Mouse (Mus musculus): ENCODE measurements at regions not wholly inside any gene's neighbourhood (a gene's known extent, or its start where the extent isn't known, plus 50 kb on each side); places are given as distances from the start of the nearest gene placed in this dataset.

DNA sequence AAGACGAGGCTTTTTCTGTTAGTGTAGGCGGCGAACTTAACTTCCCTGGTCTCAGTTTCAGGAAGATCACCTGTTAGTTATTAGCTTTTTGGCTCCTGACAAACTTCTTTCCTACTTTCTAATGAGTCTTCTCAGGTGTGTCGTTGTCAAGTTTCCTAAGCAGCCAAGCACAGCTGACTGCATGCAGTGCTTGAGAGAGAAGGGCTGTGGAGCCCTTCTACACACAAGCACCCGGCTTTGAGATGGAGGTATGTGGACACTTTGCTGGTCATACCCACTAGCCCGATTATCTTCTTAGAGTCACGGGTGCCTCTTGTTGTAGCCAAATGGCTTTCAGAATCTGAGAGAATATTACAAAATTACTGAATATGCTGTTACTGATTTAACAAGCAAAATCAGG lies 76.0 kb downstream of the Btg1 start:
- peak overlapping the region; percentile 83 for H3K27ac ChIP-seq (ENCODE audit: insufficient read depth, low read length)
- no peak for DNase-seq (ENCODE audit: low read depth in 1 of 2, low spot score in 2 of 2)
- 80% methylated on average over 7 of the region's 7 CpGs for WGBS

GRCm38 (mm10) chr10:96693766-96694165 lies 77.0 kb downstream of the Btg1 start:
- peak; percentile 68 for TF ChIP-seq POLR2A (IDR thresholded peaks at IDR 0.05; ENCODE audit: low read depth, low read length)
- no peak for TF ChIP-seq CTCF (IDR thresholded peaks at IDR 0.05; ENCODE audit: extremely low read depth, insufficient read depth, insufficient read length, insufficient replicate concordance)
- peak overlapping the region; percentile 72 for H3K27ac ChIP-seq (ENCODE audit: insufficient read depth, low read length)
- WGBS: 69% methylated on average over 6 of the region's 6 CpGs
- H3K27me3 ChIP-seq (ENCODE audit: control insufficient read depth, insufficient read depth, low read length): no peaks in the 10 kb centered on the region
- no peak overlapping the region for H3K4me3 ChIP-seq (ENCODE audit: extremely low read depth, insufficient read depth, insufficient read length)
- peaks cover 4% of the 10 kb centered on the region; the same call in 1 of the 2 replicates for H3K4me1 ChIP-seq (ENCODE audit: control insufficient read depth, insufficient read depth, insufficient read length)
- H3K36me3 ChIP-seq (ENCODE audit: control insufficient read depth, insufficient read depth, low read length): no peaks in the 10 kb centered on the region
- DNase-seq (ENCODE audit: low read depth in 1 of 2, low spot score in 2 of 2): peak in 1 of 2 experiments; percentile 34

More for the DNA sequence above, 76.0 kb downstream of the Btg1 start:
- Histone ChIP-seq H3K36me3 (ENCODE audit: control insufficient read depth, insufficient read depth, low read length) (no peaks in the 10 kb centered on the region), H3K4me1 (ENCODE audit: control insufficient read depth, insufficient read depth, insufficient read length) (peaks cover 4% of the 10 kb centered on the region; the same call in 1 of the 2 replicates), H3K4me3 (ENCODE audit: extremely low read depth, insufficient read depth, insufficient read length) (no peak overlapping the region), H3K27me3 (ENCODE audit: control insufficient read depth, insufficient read depth, low read length) (no peaks in the 10 kb centered on the region)
- TF ChIP-seq CTCF (IDR thresholded peaks at IDR 0.05; ENCODE audit: extremely low read depth, insufficient read depth, insufficient read length, insufficient replicate concordance) (no peak), POLR2A (IDR thresholded peaks at IDR 0.05; ENCODE audit: low read depth, low read length) (no peak)

DNA sequence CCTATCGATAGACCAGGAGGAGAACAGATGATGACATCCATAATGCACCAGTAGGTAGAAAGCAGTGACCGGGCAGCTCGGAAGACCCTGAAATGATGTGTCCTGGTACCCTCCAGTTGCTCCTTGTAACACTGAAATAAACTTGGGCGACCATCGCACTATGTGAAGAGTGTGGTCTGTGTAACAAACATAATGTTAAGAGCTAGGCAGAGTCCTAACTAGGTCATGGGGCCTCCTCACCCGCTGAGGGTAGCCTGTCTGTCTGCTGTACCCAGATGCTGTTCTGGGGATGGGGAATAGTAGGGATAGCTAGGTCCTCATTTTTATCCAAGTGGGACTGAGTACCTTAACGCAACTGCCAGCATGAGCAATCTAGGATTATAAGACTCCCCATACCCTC lies 79.8 kb downstream of the Btg1 start:
- 95% methylated on average over 7 of the region's 7 CpGs for WGBS
- no peaks in the 10 kb centered on the region for H3K27me3 ChIP-seq (ENCODE audit: control insufficient read depth, insufficient read depth, low read length)
- DNase-seq (ENCODE audit: low read depth in 1 of 2, low spot score in 2 of 2): no peak
- TF ChIP-seq POLR2A (IDR thresholded peaks at IDR 0.05; ENCODE audit: low read depth, low read length): no peak
- no peak for TF ChIP-seq CTCF (IDR thresholded peaks at IDR 0.05; ENCODE audit: extremely low read depth, insufficient read depth, insufficient read length, insufficient replicate concordance)
- H3K4me3 ChIP-seq (ENCODE audit: extremely low read depth, insufficient read depth, insufficient read length): no peak overlapping the region
- peaks cover 4% of the 10 kb centered on the region; the same call in 1 of the 2 replicates for H3K4me1 ChIP-seq (ENCODE audit: control insufficient read depth, insufficient read depth, insufficient read length)
- no peaks in the 10 kb centered on the region for H3K36me3 ChIP-seq (ENCODE audit: control insufficient read depth, insufficient read depth, low read length)
- H3K27ac ChIP-seq (ENCODE audit: insufficient read depth, low read length): no peak overlapping the region

- Histone ChIP-seq H3K27ac (ENCODE audit: insufficient read depth, low read length) (peak overlapping the region; percentile 74), H3K4me3 (ENCODE audit: extremely low read depth, insufficient read depth, insufficient read length) (no peak overlapping the region), H3K36me3 (ENCODE audit: control insufficient read depth, insufficient read depth, low read length) (no peaks in the 10 kb centered on the region), H3K4me1 (ENCODE audit: control insufficient read depth, insufficient read depth, insufficient read length) (peaks cover 4% of the 10 kb centered on the region; the same call in 1 of the 2 replicates), H3K27me3 (ENCODE audit: control insufficient read depth, insufficient read depth, low read length) (no peaks in the 10 kb centered on the region)
- 34% methylated on average over 3 of the region's 3 CpGs for WGBS
- TF ChIP-seq CTCF (IDR thresholded peaks at IDR 0.05; ENCODE audit: extremely low read depth, insufficient read depth, insufficient read length, insufficient replicate concordance): no peak
- TF ChIP-seq POLR2A (IDR thresholded peaks at IDR 0.05; ENCODE audit: low read depth, low read length): no peak
- peak; percentile 50 to 55 for DNase-seq (ENCODE audit: low read depth in 1 of 2, low spot score in 2 of 2)
These were observed 81.0 kb downstream of the Btg1 start for GRCm38 (mm10) chr10:96697781-96698180.

GRCm38 (mm10) chr10:96706656-96707055 lies 89.8 kb downstream of the Btg1 start:
- peak; percentile 29 to 40 for DNase-seq (ENCODE audit: low read depth in 1 of 2, low spot score in 2 of 2)
- H3K36me3 ChIP-seq (ENCODE audit: control insufficient read depth, insufficient read depth, low read length): no peaks in the 10 kb centered on the region
- WGBS: 43% methylated on average over 4 of the region's 4 CpGs
- peaks cover 3% of the 10 kb centered on the region; the same call in 1 of the 2 replicates for H3K4me1 ChIP-seq (ENCODE audit: control insufficient read depth, insufficient read depth, insufficient read length)
- no peak overlapping the region for H3K4me3 ChIP-seq (ENCODE audit: extremely low read depth, insufficient read depth, insufficient read length)
- peak overlapping the region; percentile 32; the same call in 1 of the 2 replicates for H3K27ac ChIP-seq (ENCODE audit: insufficient read depth, low read length)
- no peaks in the 10 kb centered on the region for H3K27me3 ChIP-seq (ENCODE audit: control insufficient read depth, insufficient read depth, low read length)
- TF ChIP-seq POLR2A (IDR thresholded peaks at IDR 0.05; ENCODE audit: low read depth, low read length) (no peak), CTCF (IDR thresholded peaks at IDR 0.05; ENCODE audit: extremely low read depth, insufficient read depth, insufficient read length, insufficient replicate concordance) (no peak)

DNA sequence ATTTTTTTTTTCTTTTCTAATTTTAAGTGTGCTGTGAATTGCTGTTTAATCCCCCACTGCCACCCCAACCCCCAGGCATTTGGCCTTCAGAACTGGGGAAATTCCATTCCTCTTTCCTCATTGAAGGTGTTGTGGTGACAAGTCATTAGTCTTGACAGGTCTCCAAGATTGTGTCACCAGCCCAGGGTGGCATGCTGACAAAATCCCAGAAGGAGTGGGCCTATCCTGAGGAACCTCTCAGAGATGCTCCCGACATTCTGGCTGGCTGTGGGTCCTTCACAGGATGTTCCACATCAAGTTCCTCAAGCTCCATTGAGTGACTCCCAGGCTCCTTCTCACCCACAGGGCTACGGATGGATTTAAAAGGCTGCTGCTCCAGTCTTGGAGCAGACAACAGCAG lies 91.7 kb downstream of the Btg1 start:
- Histone ChIP-seq H3K36me3 (ENCODE audit: control insufficient read depth, insufficient read depth, low read length) (no peaks in the 10 kb centered on the region), H3K27ac (ENCODE audit: insufficient read depth, low read length) (no peak overlapping the region), H3K27me3 (ENCODE audit: control insufficient read depth, insufficient read depth, low read length) (no peaks in the 10 kb centered on the region), H3K4me1 (ENCODE audit: control insufficient read depth, insufficient read depth, insufficient read length) (peaks cover 3% of the 10 kb centered on the region; the same call in 1 of the 2 replicates), H3K4me3 (ENCODE audit: extremely low read depth, insufficient read depth, insufficient read length) (no peak overlapping the region)
- TF ChIP-seq POLR2A (IDR thresholded peaks at IDR 0.05; ENCODE audit: low read depth, low read length) (no peak), CTCF (IDR thresholded peaks at IDR 0.05; ENCODE audit: extremely low read depth, insufficient read depth, insufficient read length, insufficient replicate concordance) (no peak)
- DNase-seq (ENCODE audit: low read depth in 1 of 2, low spot score in 2 of 2): no peak
- 90% methylated on average over 2 of the region's 2 CpGs for WGBS

GRCm38 (mm10) chr10:96709698-96710356 lies 93.0 kb downstream of the Btg1 start:
- WGBS: 91% methylated on average over 13 of the region's 13 CpGs
- peaks cover 3% of the 10 kb centered on the region; the same call in 1 of the 2 replicates for H3K4me1 ChIP-seq (ENCODE audit: control insufficient read depth, insufficient read depth, insufficient read length)
- no peak overlapping the region for H3K27ac ChIP-seq (ENCODE audit: insufficient read depth, low read length)
- no peaks in the 10 kb centered on the region for H3K27me3 ChIP-seq (ENCODE audit: control insufficient read depth, insufficient read depth, low read length)
- no peak for DNase-seq (ENCODE audit: low read depth in 1 of 2, low spot score in 2 of 2)
- no peak for TF ChIP-seq CTCF (IDR thresholded peaks at IDR 0.05; ENCODE audit: extremely low read depth, insufficient read depth, insufficient read length, insufficient replicate concordance)
- TF ChIP-seq POLR2A (IDR thresholded peaks at IDR 0.05; ENCODE audit: low read depth, low read length): no peak
- H3K36me3 ChIP-seq (ENCODE audit: control insufficient read depth, insufficient read depth, low read length): no peaks in the 10 kb centered on the region
- H3K4me3 ChIP-seq (ENCODE audit: extremely low read depth, insufficient read depth, insufficient read length): no peak overlapping the region
